Mouse (Mus musculus) lung, postnatal 0 days (tissue): ENCODE results near the gene Spink4.

Experiments used
- CTCF ChIP-seq: IDR thresholded peaks from 2 replicates; pipeline ENCODE4 v1.5.1; 2016; ENCODE audit warnings: antibody characterized with exemption, mild to moderate bottlenecking
- EP300 ChIP-seq: IDR thresholded peaks from 2 replicates; pipeline ENCODE4 v1.6.1; 2016; ENCODE audit warnings: antibody characterized with exemption, mild to moderate bottlenecking, control low read depth

DNA sequence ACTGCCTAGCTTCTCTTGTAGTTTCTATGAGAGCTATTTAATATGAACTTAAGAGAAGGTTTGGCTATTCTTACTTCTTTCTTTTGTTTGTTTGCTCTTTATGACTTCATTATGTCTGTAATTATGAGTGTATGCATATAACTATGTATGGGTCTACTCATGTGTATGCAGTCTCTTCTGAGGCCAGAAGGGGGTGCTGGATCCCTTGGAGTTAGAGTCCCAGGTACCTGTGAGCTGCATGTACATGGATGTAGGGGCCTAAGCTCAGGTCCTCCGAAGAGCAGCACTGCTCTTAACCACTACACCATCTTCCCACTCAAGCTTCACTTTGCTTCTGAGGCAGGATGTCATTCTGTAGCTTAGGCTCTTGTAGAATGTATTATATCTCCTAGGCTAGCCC lies 33.7 kb downstream of the Spink4 start:
- peak; percentile 56 for TF ChIP-seq CTCF
- TF ChIP-seq EP300: no peak
